Mouse (Mus musculus) MEL (cell line): Measurements from ENCODE around the gene Myog.

Source experiments
- CHD1 ChIP-seq: IDR thresholded peaks from 2 replicates; pipeline ENCODE4 v1.6.1; 2012; ENCODE audit warnings: low read depth, mild to moderate bottlenecking, inconsistent platforms, low read length, improper control_type of control experiment
- CHD2 ChIP-seq: IDR thresholded peaks from 2 replicates; pipeline ENCODE4 v1.6.1; 2011; ENCODE audit warnings: low read length, improper control_type of control experiment
- CTCF ChIP-seq, 3 experiments: IDR thresholded peaks in 2 of 3; conservative IDR thresholded peaks in 1 of 3; 2 replicates each; pipeline ENCODE4 v1.5.1; 2011 to 2012; ENCODE audit warnings: low read length in 3 of 3, low read depth in 2 of 3, mild to moderate bottlenecking in 2 of 3, improper control_type of control experiment in 1 of 3, inconsistent platforms in 1 of 3, mixed read lengths in 1 of 3, moderate library complexity in 1 of 3; ENCODE audit not compliant: control insufficient read depth in 1 of 3, insufficient read depth in 1 of 3, poor library complexity in 1 of 3, severe bottlenecking in 1 of 3
- E2F4 ChIP-seq: IDR thresholded peaks from 2 replicates; pipeline ENCODE4 v1.6.1; 2011; ENCODE audit warnings: low read depth, low read length, improper control_type of control experiment, borderline replicate concordance
- MAZ ChIP-seq: IDR thresholded peaks from 2 replicates; pipeline ENCODE4 v1.6.1; 2012; ENCODE audit warnings: low read depth, mild to moderate bottlenecking, inconsistent platforms, low read length, improper control_type of control experiment
- TAL1 ChIP-seq: IDR thresholded peaks from 2 replicates; pipeline ENCODE4 v1.6.1; 2012; ENCODE audit warnings: mild to moderate bottlenecking, inconsistent platforms, low read length, moderate library complexity, mixed read lengths
- TCF12 ChIP-seq: IDR thresholded peaks from 2 replicates; pipeline ENCODE4 v1.6.1; 2014; ENCODE audit warnings: low read depth, mild to moderate bottlenecking, inconsistent platforms, low read length, improper control_type of control experiment, moderate library complexity

DNA sequence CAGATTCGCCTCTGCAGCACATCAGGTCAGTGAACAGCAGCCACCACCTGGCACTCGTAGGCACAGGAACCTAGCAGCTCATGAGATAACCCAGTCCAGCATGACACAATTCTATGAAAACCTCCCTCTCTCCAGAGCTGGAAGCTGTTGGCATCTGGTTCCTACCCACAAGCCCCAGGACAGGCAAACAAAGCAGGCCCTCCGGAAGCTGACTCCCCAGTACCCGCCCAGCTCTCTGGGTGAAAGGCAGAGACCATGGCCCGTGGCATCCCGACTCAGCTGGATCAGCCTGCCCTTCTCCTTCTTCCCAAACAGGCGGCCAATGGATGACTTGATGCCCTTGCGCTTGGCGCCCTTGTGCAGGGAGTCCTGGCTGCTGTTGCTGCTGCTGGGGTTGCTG is 26.6 kb downstream of the Myog start:
- TF ChIP-seq TCF12 (no peak), MAZ (no peak), E2F4 (no peak), CHD1 (no peak), CHD2 (no peak), CTCF (IDR thresholded peaks at IDR 0.05 in 2 of 3, conservative IDR thresholded peaks at IDR 0.05 in 1 of 3; ENCODE audit: control insufficient read depth in 1 of 3, insufficient read depth in 1 of 3, low read depth in 2 of 3, low read length in 3 of 3, poor library complexity in 1 of 3, severe bottlenecking in 1 of 3) (no peak), TAL1 (no peak)
